Mouse (Mus musculus): ENCODE data around the gene Pygm. TPM values are rescaled to one million over a fixed set of nuclear protein-coding genes. Genes with fewer than 3 reads are reported as not detected.

Gene Pygm
- polyA plus RNA-seq, 1 experiment = 2.9 TPM

DNA sequence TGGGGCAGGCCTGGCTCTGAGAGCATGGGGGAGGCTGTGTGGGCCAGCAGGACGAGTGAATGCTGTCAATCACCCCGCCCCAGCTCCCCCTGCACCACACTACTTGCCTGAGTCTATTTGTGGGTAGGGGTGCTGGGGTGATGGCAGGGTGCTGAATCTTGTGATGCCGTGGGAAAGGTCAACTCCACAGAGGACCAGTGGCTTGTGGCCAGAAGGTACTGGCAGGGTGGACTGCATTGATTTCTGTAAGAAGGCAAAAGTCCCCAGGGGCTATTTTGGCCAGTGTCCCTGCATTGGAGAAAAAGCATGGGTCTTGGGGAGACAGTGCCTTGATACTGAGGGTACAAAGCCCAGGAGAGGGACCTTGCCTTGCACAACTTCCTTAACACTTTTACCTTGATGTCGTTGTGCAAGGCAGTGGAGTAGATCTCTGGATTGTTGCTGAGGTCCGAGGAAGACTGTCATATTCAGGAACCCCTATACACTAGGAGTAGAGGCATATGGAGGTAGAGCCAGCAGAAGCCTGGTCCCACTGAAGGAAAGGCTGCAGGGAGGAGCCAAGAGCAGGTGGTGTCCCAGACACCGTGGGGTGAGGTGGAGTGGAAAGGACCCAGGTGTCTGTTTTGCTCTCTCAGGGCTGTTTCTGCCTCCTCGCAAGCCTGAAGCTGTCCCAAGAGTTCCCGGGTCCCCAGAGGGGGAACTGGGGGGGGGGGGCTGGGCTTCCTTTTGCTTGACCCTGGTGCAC is 40.1 kb downstream of the Pygm start:
- TF ChIP-seq CTCF (IDR thresholded peaks at IDR 0.05; ENCODE audit: borderline replicate concordance, extremely low read depth, insufficient read depth, insufficient read length) (no peak), POLR2A (IDR thresholded peaks at IDR 0.05; ENCODE audit: borderline replicate concordance, extremely low read depth, insufficient read depth, insufficient read length, poor library complexity, severe bottlenecking) (no peak)

DNA sequence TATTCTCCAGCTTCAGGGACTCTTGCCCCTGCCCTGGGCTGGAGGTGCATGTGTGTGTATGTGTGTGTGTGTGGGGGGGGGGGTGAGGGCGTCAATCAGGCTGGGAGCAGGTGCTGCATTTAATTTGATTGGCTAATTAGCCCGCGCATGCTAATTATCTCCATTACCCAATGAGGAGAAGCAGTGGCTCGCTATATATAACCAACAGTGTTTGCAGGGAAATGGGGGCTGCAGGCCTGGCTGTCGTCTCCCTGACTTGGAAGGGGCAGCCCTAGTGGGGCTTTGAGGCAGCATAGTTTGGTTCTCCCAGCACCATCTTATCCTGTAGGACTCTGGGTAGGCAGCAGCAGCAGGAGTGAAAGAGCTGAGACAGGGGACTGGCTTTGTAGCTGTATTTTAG is 41.4 kb downstream of the Pygm start:
- TF ChIP-seq POLR2A (IDR thresholded peaks at IDR 0.05; ENCODE audit: borderline replicate concordance, extremely low read depth, insufficient read depth, insufficient read length, poor library complexity, severe bottlenecking) = no peak
- no peak for TF ChIP-seq CTCF (IDR thresholded peaks at IDR 0.05; ENCODE audit: borderline replicate concordance, extremely low read depth, insufficient read depth, insufficient read length)
- peak; percentile 86 for DNase-seq (ENCODE audit: low read depth)

More for the DNA sequence above, 40.1 kb downstream of the Pygm start:
- no peak for DNase-seq (ENCODE audit: low read depth)

DNA sequence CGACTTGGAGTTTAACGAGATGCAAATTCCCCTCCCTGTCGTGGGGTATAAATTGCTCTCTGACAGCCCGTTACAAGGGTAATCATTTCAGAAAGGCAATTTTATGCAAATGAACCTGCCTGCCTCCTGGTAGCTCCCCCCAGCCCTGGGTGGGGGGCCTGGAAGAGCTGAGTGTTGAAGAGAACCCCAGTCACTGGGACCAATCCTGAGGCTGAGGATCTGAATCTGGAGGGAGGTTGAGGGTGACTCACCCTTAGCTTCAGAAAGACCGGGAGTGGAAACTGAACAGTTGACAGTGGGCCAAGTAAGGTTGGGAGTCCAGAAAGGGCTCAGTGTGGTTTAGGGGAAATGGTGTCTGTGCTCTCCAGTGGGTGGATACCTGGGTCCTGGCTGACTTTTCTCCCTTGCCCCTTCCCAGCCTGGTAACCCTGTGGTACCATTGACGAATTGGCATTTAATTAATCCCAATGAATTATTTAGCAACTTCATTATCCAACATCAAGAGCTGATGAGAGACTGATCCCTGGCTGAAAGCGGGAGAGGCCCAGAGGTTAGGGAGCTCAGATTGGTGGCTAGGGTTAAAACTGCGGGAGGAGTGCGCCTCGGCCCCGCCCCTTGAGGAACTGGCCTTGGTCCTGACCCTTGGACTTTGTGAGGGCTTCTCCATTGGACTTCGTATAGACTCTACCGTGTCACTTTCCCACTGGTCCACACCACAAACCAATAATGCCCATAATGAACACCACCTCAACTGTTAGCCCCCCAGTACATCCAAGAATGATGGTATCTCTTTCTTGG is 42.7 kb downstream of the Pygm start:
- TF ChIP-seq POLR2A (IDR thresholded peaks at IDR 0.05; ENCODE audit: borderline replicate concordance, extremely low read depth, insufficient read depth, insufficient read length, poor library complexity, severe bottlenecking) (no peak), CTCF (IDR thresholded peaks at IDR 0.05; ENCODE audit: borderline replicate concordance, extremely low read depth, insufficient read depth, insufficient read length) (no peak)
- DNase-seq (ENCODE audit: low read depth) = peak; percentile 81

DNA sequence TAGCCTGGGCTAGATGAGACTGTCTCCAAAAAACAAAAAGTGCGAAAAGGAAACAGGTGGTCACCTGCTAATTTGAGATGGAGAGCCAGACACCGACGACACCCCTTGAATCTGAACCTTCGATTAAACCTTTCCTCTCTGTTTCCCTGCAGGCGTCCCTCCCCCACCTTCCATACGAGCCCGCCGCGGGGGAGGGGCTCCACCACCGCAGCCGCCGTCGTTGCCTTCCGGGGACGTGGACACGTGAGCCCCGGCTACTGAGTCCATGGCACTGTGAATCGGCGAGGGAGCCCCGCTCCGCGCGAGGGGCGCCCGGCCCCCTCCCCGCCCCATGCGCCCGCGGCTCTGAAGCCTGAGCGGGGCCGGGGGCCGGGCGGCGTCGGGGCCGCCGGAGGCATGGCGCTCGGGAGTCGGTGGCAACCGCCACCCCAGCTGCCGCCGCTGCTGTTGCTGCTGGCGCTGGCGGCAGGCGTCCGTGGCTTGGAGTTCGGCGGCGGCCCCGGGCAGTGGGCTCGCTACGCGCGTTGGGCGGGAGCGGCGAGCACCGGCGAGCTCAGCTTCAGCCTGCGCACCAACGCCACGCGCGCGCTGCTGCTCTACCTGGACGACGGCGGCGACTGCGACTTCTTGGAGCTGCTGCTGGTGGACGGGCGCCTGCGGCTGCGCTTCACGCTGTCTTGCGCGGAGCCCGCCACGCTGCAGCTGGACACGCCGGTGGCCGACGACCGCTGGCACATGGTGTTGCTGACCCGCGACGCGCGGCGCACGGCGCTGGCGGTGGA is 43.6 kb downstream of the Pygm start:
- DNase-seq (ENCODE audit: low read depth) = peak; percentile 59
- TF ChIP-seq POLR2A (IDR thresholded peaks at IDR 0.05; ENCODE audit: borderline replicate concordance, extremely low read depth, insufficient read depth, insufficient read length, poor library complexity, severe bottlenecking) = no peak
- TF ChIP-seq CTCF (IDR thresholded peaks at IDR 0.05; ENCODE audit: borderline replicate concordance, extremely low read depth, insufficient read depth, insufficient read length) = no peak

DNA sequence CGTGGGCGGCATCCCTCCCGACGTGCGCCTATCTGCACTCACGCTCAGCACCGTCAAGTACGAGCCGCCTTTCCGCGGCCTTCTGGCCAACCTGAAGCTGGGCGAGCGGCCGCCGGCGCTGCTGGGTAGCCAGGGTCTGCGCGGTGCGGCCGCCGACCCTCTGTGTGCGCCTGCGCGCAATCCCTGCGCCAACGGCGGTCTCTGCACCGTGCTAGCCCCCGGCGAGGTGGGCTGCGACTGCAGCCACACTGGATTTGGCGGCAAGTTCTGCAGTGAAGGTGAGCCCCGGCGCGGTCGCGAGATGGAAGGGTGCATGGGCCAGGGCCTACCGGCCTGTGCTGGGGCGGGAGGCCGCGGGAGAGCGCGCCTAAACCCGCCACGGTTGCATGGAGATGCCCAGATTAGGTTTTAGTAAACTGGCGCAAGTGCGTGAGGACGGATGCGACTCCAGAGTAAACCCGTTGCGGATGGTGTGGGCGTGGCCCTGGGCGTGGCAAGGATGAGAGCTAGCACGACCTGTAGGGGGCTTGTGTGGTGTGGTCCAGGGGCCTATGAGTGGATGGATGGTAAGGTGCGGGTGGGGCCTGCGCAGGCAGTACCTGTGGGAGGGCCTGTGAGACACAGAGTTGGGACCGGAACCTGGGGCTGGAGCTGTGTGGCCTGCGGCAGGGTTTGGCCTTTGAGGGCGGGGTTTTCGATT is 44.5 kb downstream of the Pygm start:
- DNase-seq (ENCODE audit: low read depth) = peak; percentile 58
- TF ChIP-seq CTCF (IDR thresholded peaks at IDR 0.05; ENCODE audit: borderline replicate concordance, extremely low read depth, insufficient read depth, insufficient read length) (peak; percentile 23; the same call in 1 of the 2 replicates), POLR2A (IDR thresholded peaks at IDR 0.05; ENCODE audit: borderline replicate concordance, extremely low read depth, insufficient read depth, insufficient read length, poor library complexity, severe bottlenecking) (no peak)

DNA sequence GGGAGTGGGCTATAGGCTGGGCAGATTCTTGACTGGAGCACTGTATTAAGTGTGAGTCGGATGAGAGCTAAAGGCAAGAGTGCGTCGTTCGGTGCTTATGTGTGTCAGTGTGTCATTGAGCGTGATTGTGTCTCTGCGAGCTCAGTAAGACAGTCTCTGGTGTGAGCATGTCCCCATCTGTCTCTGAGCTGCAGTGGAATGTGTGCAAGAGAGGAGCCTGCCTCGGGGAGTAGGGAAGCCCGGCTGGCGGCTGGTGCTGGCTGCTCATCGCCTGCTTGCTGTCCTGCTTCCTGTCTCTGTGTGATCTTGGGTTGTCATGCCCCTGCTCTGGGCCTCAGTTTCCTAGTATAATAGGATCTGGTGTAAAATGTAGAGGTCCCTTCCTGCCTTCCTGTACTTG is 58.8 kb downstream of the Pygm start:
- peak; percentile 54 for DNase-seq (ENCODE audit: low read depth)
- no peak for TF ChIP-seq CTCF (IDR thresholded peaks at IDR 0.05; ENCODE audit: borderline replicate concordance, extremely low read depth, insufficient read depth, insufficient read length)
- TF ChIP-seq POLR2A (IDR thresholded peaks at IDR 0.05; ENCODE audit: borderline replicate concordance, extremely low read depth, insufficient read depth, insufficient read length, poor library complexity, severe bottlenecking) = no peak

DNA sequence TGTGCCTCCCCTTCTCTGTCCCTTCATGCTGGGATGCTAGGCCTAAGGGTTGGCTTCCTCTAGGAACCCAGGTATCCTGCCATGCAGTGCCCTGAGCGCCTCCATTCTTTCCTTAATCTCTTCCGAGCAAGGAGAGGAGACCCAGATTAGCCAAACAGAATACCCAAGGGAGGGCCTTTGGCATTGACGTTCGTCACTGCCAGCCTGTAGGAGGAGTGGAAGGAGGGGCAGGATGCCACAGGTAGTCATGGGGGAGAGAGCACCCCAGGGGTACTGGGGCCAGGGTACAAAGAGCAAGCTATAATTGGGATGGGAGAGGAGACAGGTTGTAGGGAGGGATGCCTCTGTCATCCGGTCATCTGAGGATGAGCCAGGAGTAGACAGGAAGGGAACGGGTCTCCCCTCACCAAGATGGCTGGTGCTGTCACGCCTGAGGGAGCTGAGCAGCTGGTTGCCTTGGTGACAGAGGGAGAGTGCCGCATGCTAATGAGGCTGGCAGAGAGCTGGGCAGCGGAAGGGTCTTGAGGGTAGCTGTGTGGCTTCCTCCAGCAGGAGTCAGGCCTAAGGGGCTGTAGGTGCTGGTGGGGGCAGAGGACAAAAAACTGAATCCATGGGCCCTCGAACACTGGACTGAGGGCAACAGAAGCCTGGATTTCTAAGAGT is 61.7 kb downstream of the Pygm start:
- TF ChIP-seq CTCF (IDR thresholded peaks at IDR 0.05; ENCODE audit: borderline replicate concordance, extremely low read depth, insufficient read depth, insufficient read length) = no peak
- no peak for TF ChIP-seq POLR2A (IDR thresholded peaks at IDR 0.05; ENCODE audit: borderline replicate concordance, extremely low read depth, insufficient read depth, insufficient read length, poor library complexity, severe bottlenecking)
- peak; percentile 96 for DNase-seq (ENCODE audit: low read depth)

DNA sequence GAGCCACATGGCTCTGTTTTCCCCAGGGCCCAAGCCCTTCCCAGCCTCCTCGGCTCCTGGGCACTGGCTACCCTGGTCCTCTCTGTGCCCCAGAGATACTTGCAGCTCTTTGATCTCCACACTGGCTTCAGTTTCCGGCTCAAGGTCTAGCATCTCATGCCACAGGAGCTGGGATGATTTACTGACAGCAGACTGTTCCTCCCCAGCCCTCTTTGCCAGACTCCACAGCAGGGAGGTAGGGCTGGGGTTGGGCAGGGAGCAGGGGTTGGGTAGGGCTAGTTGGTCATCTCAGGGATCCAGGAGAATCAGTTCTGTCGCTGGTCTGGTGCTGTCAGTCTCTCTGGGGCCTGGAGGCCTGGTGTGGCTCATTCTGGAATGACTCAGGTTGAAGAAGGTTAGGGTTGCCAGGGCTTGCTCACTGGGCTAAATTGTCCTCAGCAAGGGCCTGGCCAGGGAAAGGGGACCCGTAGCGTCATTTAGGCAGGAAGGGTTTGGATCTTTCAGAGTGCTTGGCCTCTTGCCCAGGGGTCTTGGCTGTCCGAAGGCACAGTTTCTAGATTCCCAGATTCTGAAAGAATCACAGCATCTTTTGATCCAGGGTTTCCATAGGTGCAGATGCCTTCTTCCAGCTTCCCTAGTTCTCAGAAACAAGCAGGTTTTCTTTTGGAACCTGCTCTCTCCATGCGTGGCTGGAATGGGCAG is 62.7 kb downstream of the Pygm start:
- DNase-seq (ENCODE audit: low read depth) = peak; percentile 63
- no peak for TF ChIP-seq POLR2A (IDR thresholded peaks at IDR 0.05; ENCODE audit: borderline replicate concordance, extremely low read depth, insufficient read depth, insufficient read length, poor library complexity, severe bottlenecking)
- no peak for TF ChIP-seq CTCF (IDR thresholded peaks at IDR 0.05; ENCODE audit: borderline replicate concordance, extremely low read depth, insufficient read depth, insufficient read length)

Other genes with a start within 250 kb of the Pygm start
- 0.05 TPM in 2 replicates for gene Batf2, start 243.4 kb upstream of the Pygm start, polyA plus RNA-seq (2012; rRNA removed)
- gene Arl2, start 242.9 kb upstream of the Pygm start, polyA plus RNA-seq (2012; rRNA removed) = 109 and 144 TPM in 2 replicates
- gene Majin, start 200.0 kb upstream of the Pygm start, polyA plus RNA-seq (2012; rRNA removed) = 0.05 TPM in 1 of 2 replicates, not detected in the other
- gene Gpha2, start 158.0 kb upstream of the Pygm start, polyA plus RNA-seq (2012; rRNA removed) = 0.22 TPM in 1 of 2 replicates, not detected in the other
- 121 and 133 TPM in 2 replicates for gene Ppp2r5b, start 148.5 kb upstream of the Pygm start, polyA plus RNA-seq (2012; rRNA removed)
- gene Atg2a, start 142.7 kb upstream of the Pygm start, polyA plus RNA-seq (2012; rRNA removed) = 21.8 and 28.9 TPM in 2 replicates
- gene Ehd1, start 107.7 kb upstream of the Pygm start, polyA plus RNA-seq (2012; rRNA removed) = 200 and 212 TPM in 2 replicates
- gene Cdc42bpg, start 77.9 kb upstream of the Pygm start, polyA plus RNA-seq (2012; rRNA removed) = 4.4 and 6.5 TPM in 2 replicates
- gene Men1, start 49.4 kb upstream of the Pygm start, polyA plus RNA-seq (2012; rRNA removed) = 105 and 129 TPM in 2 replicates
- gene Map4k2, start 43.3 kb upstream of the Pygm start, polyA plus RNA-seq (2012; rRNA removed) = 110 and 154 TPM in 2 replicates
- 147 and 220 TPM in 2 replicates for gene Sf1, start 20.7 kb upstream of the Pygm start, polyA plus RNA-seq (2012; rRNA removed)
- gene Rasgrp2, start 14.9 kb downstream of the Pygm start, polyA plus RNA-seq (2012; rRNA removed) = 46.0 and 53.1 TPM in 2 replicates
- gene Nrxn2, start 34.3 kb downstream of the Pygm start, polyA plus RNA-seq (2012; rRNA removed) = 159 and 311 TPM in 2 replicates
- gene Slc22a12, start 158.6 kb downstream of the Pygm start, polyA plus RNA-seq (2012; rRNA removed) = not detected in 2 replicates

Data from brain, embryonic 14.5 days (tissue).